Mouse (Mus musculus) thymus, adult 2 months (tissue): ENCODE results near the gene Lin28a.

ENCODE experiments used
- CTCF ChIP-seq: fragments of 200-500 bp; IDR thresholded peaks from 2 replicates; pipeline ENCODE4 v1.5.1; 2012; ENCODE audit warnings: mild to moderate bottlenecking, control low read depth, low read length, moderate library complexity, borderline replicate concordance; ENCODE audit not compliant: control insufficient read depth, poor library complexity, insufficient read depth; ENCODE audit errors: extremely low read depth
- POLR2A ChIP-seq: fragments of 200-500 bp; IDR thresholded peaks from 2 replicates; pipeline ENCODE4 v1.6.1; 2012; ENCODE audit warnings: mild to moderate bottlenecking, low read length, control low read depth, moderate library complexity; ENCODE audit not compliant: control insufficient read depth, poor library complexity, insufficient read depth; ENCODE audit errors: extremely low read depth

DNA sequence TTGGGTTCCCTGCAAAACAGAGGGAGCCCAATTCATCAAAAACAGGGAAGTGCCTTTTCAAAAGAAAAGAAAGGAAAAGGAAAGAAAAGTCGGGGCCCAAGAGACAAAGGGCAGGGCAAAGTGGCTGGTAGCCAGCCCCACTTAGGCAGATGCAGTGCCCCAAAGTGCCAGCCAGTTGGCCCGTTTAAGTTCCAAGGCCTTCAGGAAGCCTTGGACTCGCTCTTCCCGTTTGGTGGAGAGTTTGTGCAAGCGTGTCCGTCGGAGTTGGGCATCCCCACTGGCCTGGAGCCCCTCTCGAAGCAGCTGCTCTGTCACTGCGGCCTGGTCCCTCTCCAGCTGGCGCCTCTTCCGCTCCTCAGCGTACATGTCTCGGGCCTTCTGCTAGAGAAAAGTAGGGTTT, 47.8 kb downstream of the Lin28a start:
- TF ChIP-seq CTCF, result no peak
- TF ChIP-seq POLR2A, result no peak
